Mouse (Mus musculus) thymus, adult 2 months (tissue): ENCODE data around the gene Csmd2. TPM values are rescaled to one million over a fixed set of nuclear protein-coding genes. Genes with fewer than 3 reads are reported as not detected.

ENCODE experiments used
- DNase-seq: peaks from one replicate; pipeline ENCODE4 v3.0.0; 2021
- H3K27ac ChIP-seq: fragments of 200-500 bp; 2 replicates; pipeline ENCODE4 v1.5.1; 2012; ENCODE audit warnings: low read length, control low read depth; ENCODE audit not compliant: control insufficient read depth, insufficient read depth
- H3K27me3 ChIP-seq: fragments of 200-500 bp; 2 replicates; pipeline ENCODE4 v1.6.1; 2012; ENCODE audit warnings: mild to moderate bottlenecking, low read length, moderate library complexity, mixed read lengths; ENCODE audit not compliant: control insufficient read depth, insufficient read depth
- H3K36me3 ChIP-seq: fragments of 200-500 bp; 2 replicates; pipeline ENCODE4 v1.6.1; 2012; ENCODE audit warnings: mild to moderate bottlenecking, low read length, moderate library complexity; ENCODE audit not compliant: control insufficient read depth, insufficient read depth
- H3K4me1 ChIP-seq: fragments of 200-500 bp; replicated peaks from 2 replicates; pipeline ENCODE4 v1.6.1; 2012; ENCODE audit warnings: low read length; ENCODE audit not compliant: control insufficient read depth, insufficient read depth
- H3K4me3 ChIP-seq: fragments of 200-500 bp; 2 replicates; pipeline ENCODE4 v1.5.1; 2012; ENCODE audit warnings: mild to moderate bottlenecking, low read length, control low read depth, moderate library complexity; ENCODE audit not compliant: control insufficient read depth, insufficient read depth
- CTCF ChIP-seq: fragments of 200-500 bp; IDR thresholded peaks from 2 replicates; pipeline ENCODE4 v1.5.1; 2012; ENCODE audit warnings: mild to moderate bottlenecking, control low read depth, low read length, moderate library complexity, borderline replicate concordance; ENCODE audit not compliant: control insufficient read depth, poor library complexity, insufficient read depth; ENCODE audit errors: extremely low read depth
- POLR2A ChIP-seq: fragments of 200-500 bp; IDR thresholded peaks from 2 replicates; pipeline ENCODE4 v1.6.1; 2012; ENCODE audit warnings: mild to moderate bottlenecking, low read length, control low read depth, moderate library complexity; ENCODE audit not compliant: control insufficient read depth, poor library complexity, insufficient read depth; ENCODE audit errors: extremely low read depth
- WGBS: fragments of 180-500 bp; shearing (Covaris S2); methylation state at CpG from one replicate; pipeline ENCODE4 v1.1.7; 2018; 5-methylcytosine and 5-hydroxymethylcytosine counted together
- polyA plus RNA-seq: library from polyadenylated mRNA; depleted of rRNA; stranded (reverse); fragments of >200 nt; gene quantifications from 2 replicates; pipeline ENCODE4 v1.2.3, GENCODE M21; 2012

Csmd2 gene
- polyA plus RNA-seq, 1 experiment: 0.50 TPM

GRCm38 (mm10) chr4:128132876-128133646, 145.4 kb downstream of the Csmd2 start:
- 87% methylated on average over 11 of the region's 11 CpGs for WGBS
- no peak for DNase-seq

GRCm38 (mm10) chr4:128134348-128134994, 146.8 kb downstream of the Csmd2 start:
- no peaks in the 10 kb centered on the region for H3K27me3 ChIP-seq
- 85% methylated on average over 11 of the region's 11 CpGs for WGBS
- H3K4me1 ChIP-seq: no peaks in the 10 kb centered on the region
- DNase-seq: no peak
- H3K27ac ChIP-seq: no peak overlapping the region
- no peaks in the 10 kb centered on the region for H3K36me3 ChIP-seq
- no peak overlapping the region for H3K4me3 ChIP-seq
- TF ChIP-seq CTCF (no peak), POLR2A (no peak)

More at GRCm38 (mm10) chr4:128132876-128133646, 145.4 kb downstream of the Csmd2 start:
- H3K36me3 ChIP-seq: no peaks in the 10 kb centered on the region
- H3K27ac ChIP-seq: no peak overlapping the region
- TF ChIP-seq CTCF (no peak), POLR2A (no peak)
- no peaks in the 10 kb centered on the region for H3K27me3 ChIP-seq
- H3K4me3 ChIP-seq: no peak overlapping the region
- no peaks in the 10 kb centered on the region for H3K4me1 ChIP-seq

- DNase-seq: no peak
- Histone ChIP-seq H3K36me3 (no peaks in the 10 kb centered on the region), H3K27me3 (no peaks in the 10 kb centered on the region), H3K27ac (no peak overlapping the region), H3K4me3 (no peak overlapping the region), H3K4me1 (no peaks in the 10 kb centered on the region)
- WGBS: 85% methylated on average over 12 of the region's 12 CpGs
- TF ChIP-seq CTCF (no peak), POLR2A (no peak)
Observed at GRCm38 (mm10) chr4:128135014-128135622, 147.5 kb downstream of the Csmd2 start.

- WGBS: 98% methylated on average over 2 of the region's 2 CpGs
- no peak for TF ChIP-seq CTCF
- TF ChIP-seq POLR2A: no peak
- Histone ChIP-seq H3K4me1 (no peaks in the 10 kb centered on the region), H3K27me3 (no peaks in the 10 kb centered on the region), H3K36me3 (no peaks in the 10 kb centered on the region), H3K27ac (no peak overlapping the region), H3K4me3 (no peak overlapping the region)
- DNase-seq: no peak
Observed at GRCm38 (mm10) chr4:128139991-128140390, 152.3 kb downstream of the Csmd2 start.

GRCm38 (mm10) chr4:128141161-128142101, 153.8 kb downstream of the Csmd2 start:
- DNase-seq: no peak
- Histone ChIP-seq H3K4me1 (no peaks in the 10 kb centered on the region), H3K4me3 (no peak overlapping the region), H3K36me3 (no peaks in the 10 kb centered on the region), H3K27ac (no peak overlapping the region), H3K27me3 (no peaks in the 10 kb centered on the region)
- 76% methylated on average over 10 of the region's 10 CpGs for WGBS
- TF ChIP-seq CTCF (no peak), POLR2A (no peak)

- 87% methylated on average over 3 of the region's 3 CpGs for WGBS
- no peak overlapping the region for H3K27ac ChIP-seq
- no peaks in the 10 kb centered on the region for H3K27me3 ChIP-seq
- DNase-seq: no peak
- H3K36me3 ChIP-seq: no peaks in the 10 kb centered on the region
- H3K4me3 ChIP-seq: no peak overlapping the region
- no peaks in the 10 kb centered on the region for H3K4me1 ChIP-seq
- TF ChIP-seq CTCF (no peak), POLR2A (no peak)
Observed at GRCm38 (mm10) chr4:128142279-128142678, 154.6 kb downstream of the Csmd2 start.
